In the genomic region with DNA sequence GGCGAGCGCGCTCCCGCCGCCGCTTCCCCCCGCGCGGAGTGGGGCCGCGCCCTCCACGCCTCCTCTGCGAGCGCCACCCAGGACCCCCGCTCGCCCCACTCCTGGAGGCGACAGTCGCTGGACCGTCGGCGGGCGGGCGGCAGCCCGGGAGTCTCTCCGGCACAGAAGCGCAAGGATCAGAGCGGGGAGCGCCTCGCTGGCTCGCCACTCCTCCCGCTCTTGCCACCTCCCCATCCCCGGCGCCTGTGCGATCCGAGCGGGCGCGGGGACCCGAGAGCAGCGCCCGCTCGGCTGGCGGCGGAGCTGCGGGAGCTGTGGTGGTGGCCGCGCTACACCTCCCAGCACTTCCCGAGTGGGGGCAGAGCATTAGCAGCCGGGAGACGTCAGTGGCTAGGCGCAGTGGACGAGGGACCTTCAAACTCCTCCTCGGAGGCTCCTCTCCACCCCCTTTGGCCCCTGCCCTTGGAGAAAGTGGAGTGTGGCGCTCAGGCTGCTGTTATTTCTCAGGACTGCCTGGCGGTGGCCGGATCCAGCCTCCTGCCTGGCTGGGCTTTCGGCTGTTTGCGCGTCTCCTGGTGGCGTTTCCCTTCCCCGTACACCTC, we compare ENCODE assay signal across 9 mouse cellular contexts. TPM values are rescaled to one million over a fixed set of nuclear protein-coding genes. Genes with fewer than 3 reads are reported as not detected.
A peak's percentile ranks its signal among the peaks of the same experiment; 100 is the strongest.
DNase-seq lines count a peak whose midpoint lies in the region; ATAC-seq and TF ChIP-seq lines count a peak whose summit lies in the region.
"Had no signal": no experiment of that assay in that cellular context is flagged by ENCODE, and none has a peak within 500 bp of the region (broad histone marks: within the 10 kb centered on the region; RNA-seq: fewer than 3 reads in every experiment).

A gene (plus strand): TSS at position 113 of the 602 bp plus-strand sequence.

- peak; percentile 13 to 62 for DNase-seq in spleen, postnatal 4 days (ENCODE audit: low spot score in 2 of 2)
- DNase-seq in spleen, postnatal 36 days (ENCODE audit: low spot score in 2 of 2): no peak
- DNase-seq in embryonic facial prominence, embryonic 11.5 days (ENCODE audit: low spot score): peak; percentile 78
- peak; percentile 69 to 74 for DNase-seq in heart, adult 2 months
- peak; percentile 79 for DNase-seq in kidney, adult 18-20 months
- DNase-seq in midbrain, embryonic 11.5 days (ENCODE audit: low spot score, missing footprints): peak; percentile 97

- H3K4me2 ChIP-seq in embryonic facial prominence, embryonic 11.5 days (ENCODE audit: low read depth, low read length): peak within 1 kb of the TSS; percentile 96
- H3K4me2 ChIP-seq in limb, embryonic 12.5 days: peak within 1 kb of the TSS; percentile 89
- H3K4me2 ChIP-seq in midbrain, embryonic 11.5 days: peak within 1 kb of the TSS; percentile 89
- H3K4me2 ChIP-seq in stomach, embryonic 14.5 days (replicated peaks; ENCODE audit: low read depth, low read length): peak within 1 kb of the TSS; percentile 93

- TF ChIP-seq POLR2A in heart, adult 2 months (IDR thresholded peaks at IDR 0.05; ENCODE audit: insufficient read depth, low read depth, low read length): no peak

- peaks cover 2% of the 10 kb centered on the region; the same call in 1 of the 2 replicates for H3K27me3 ChIP-seq in embryonic facial prominence, embryonic 11.5 days (ENCODE audit: control insufficient read depth, insufficient read depth, low read length)
- peaks cover 10% of the 10 kb centered on the region; the same call in 1 of the 2 replicates for H3K27me3 ChIP-seq in heart, adult 2 months (ENCODE audit: control insufficient read depth, insufficient read depth, low read length)
- peaks cover 17% of the 10 kb centered on the region; the same call in 1 of the 2 replicates for H3K27me3 ChIP-seq in limb, embryonic 12.5 days
- peaks cover 19% of the 10 kb centered on the region for H3K27me3 ChIP-seq in midbrain, embryonic 11.5 days (ENCODE audit: control insufficient read depth, insufficient read depth, low read length)
- H3K27me3 ChIP-seq in stomach, embryonic 14.5 days (ENCODE audit: control insufficient read depth, insufficient read depth, low read length): 0 out of 2 replicates have a peak, but pooled peaks cover 4% of the 10 kb centered on the region
- H3K27me3 ChIP-seq: CH12.LX had no signal

- H3K4me1 ChIP-seq in embryonic facial prominence, embryonic 11.5 days (ENCODE audit: control insufficient read depth, insufficient read depth, low read length): no peaks in the 10 kb centered on the region; the same call in 1 of the 2 replicates
- H3K4me1 ChIP-seq in heart, adult 2 months (ENCODE audit: control insufficient read depth, insufficient read depth, low read length): no peaks in the 10 kb centered on the region
- H3K4me1 ChIP-seq in limb, embryonic 12.5 days (replicated peaks): peaks cover 31% of the 10 kb centered on the region
- peaks cover 5% of the 10 kb centered on the region; the same call in 1 of the 2 replicates for H3K4me1 ChIP-seq in midbrain, embryonic 11.5 days (ENCODE audit: control insufficient read depth, insufficient read depth, low read length)
- peaks cover 8% of the 10 kb centered on the region; the same call in 1 of the 2 replicates for H3K4me1 ChIP-seq in stomach, embryonic 14.5 days (ENCODE audit: control insufficient read depth, insufficient read depth, low read length)

- H3K9ac ChIP-seq in embryonic facial prominence, embryonic 11.5 days (replicated peaks; ENCODE audit: low read length): peak within 1 kb of the TSS; percentile 77
- H3K9ac ChIP-seq in heart, adult 2 months (ENCODE audit: low read depth, low read length): peak within 1 kb of the TSS; percentile 46
- H3K9ac ChIP-seq in limb, embryonic 12.5 days (replicated peaks): peak within 1 kb of the TSS; percentile 89
- peak within 1 kb of the TSS; percentile 64 for H3K9ac ChIP-seq in midbrain, embryonic 11.5 days (ENCODE audit: low read length)
- peak within 1 kb of the TSS; percentile 52 for H3K9ac ChIP-seq in stomach, embryonic 14.5 days (replicated peaks; ENCODE audit: low read depth, low read length)

- no peaks in the 10 kb centered on the region for H3K36me3 ChIP-seq in embryonic facial prominence, embryonic 11.5 days (replicated peaks; ENCODE audit: control insufficient read depth, insufficient read depth, low read depth, low read length)
- no peaks in the 10 kb centered on the region for H3K36me3 ChIP-seq in heart, adult 2 months (ENCODE audit: control insufficient read depth, insufficient read depth, low read length)
- peaks cover 3% of the 10 kb centered on the region; the same call in 1 of the 2 replicates for H3K36me3 ChIP-seq in limb, embryonic 12.5 days
- no peaks in the 10 kb centered on the region for H3K36me3 ChIP-seq in midbrain, embryonic 11.5 days (ENCODE audit: control insufficient read depth, insufficient read depth, low read length)
- no peaks in the 10 kb centered on the region for H3K36me3 ChIP-seq in stomach, embryonic 14.5 days (ENCODE audit: control insufficient read depth, insufficient read depth, low read length)

- no peak for TF ChIP-seq EP300 in heart, adult 2 months (IDR thresholded peaks at IDR 0.05; ENCODE audit: insufficient read depth, low read depth, low read length)

- peak within 1 kb of the TSS; percentile 74 for H3K4me3 ChIP-seq in embryonic facial prominence, embryonic 11.5 days (ENCODE audit: low read depth, low read length)
- peak within 1 kb of the TSS; percentile 49 for H3K4me3 ChIP-seq in heart, adult 2 months
- peak within 1 kb of the TSS; percentile 77 for H3K4me3 ChIP-seq in limb, embryonic 12.5 days (replicated peaks)
- H3K4me3 ChIP-seq in midbrain, embryonic 11.5 days (ENCODE audit: low read depth, low read length): peak within 1 kb of the TSS; percentile 62
- peak within 1 kb of the TSS; percentile 71 for H3K4me3 ChIP-seq in stomach, embryonic 14.5 days (ENCODE audit: low read depth, low read length)

- H3K79me2 ChIP-seq in heart, adult 2 months (replicated peaks; ENCODE audit: control insufficient read depth, insufficient read depth, low read length): no peaks in the 10 kb centered on the region

- no peaks in the 10 kb centered on the region for H3K9me3 ChIP-seq in embryonic facial prominence, embryonic 11.5 days (replicated peaks; ENCODE audit: control insufficient read depth, low read length)
- no peaks in the 10 kb centered on the region for H3K9me3 ChIP-seq in limb, embryonic 12.5 days
- H3K9me3 ChIP-seq in midbrain, embryonic 11.5 days (ENCODE audit: control insufficient read depth, low read length): no peaks in the 10 kb centered on the region
- H3K9me3 ChIP-seq in stomach, embryonic 14.5 days (ENCODE audit: control insufficient read depth, low read depth, low read length): no peaks in the 10 kb centered on the region

- peak; percentile 86 for ATAC-seq in embryonic facial prominence, embryonic 11.5 days (replicated peaks; ENCODE audit: insufficient number of reproducible peaks, low FRiP score, low TSS enrichment, low read depth)
- peak; percentile 81 for ATAC-seq in limb, embryonic 12.5 days (ENCODE audit: insufficient number of reproducible peaks, insufficient read depth, low FRiP score, low TSS enrichment, low read depth)
- ATAC-seq in midbrain, embryonic 11.5 days (ENCODE audit: low FRiP score): peak; percentile 88
- ATAC-seq in stomach, embryonic 14.5 days (ENCODE audit: insufficient number of reproducible peaks, insufficient read depth, low FRiP score, low read depth): peak; percentile 83

- TF ChIP-seq CTCF in heart, adult 2 months (IDR thresholded peaks at IDR 0.05): 0 out of 2 replicates have a peak, but pooled peaks have one; percentile 7

- under 1% methylated on average over 60 of the region's 61 CpGs for WGBS in embryonic facial prominence, embryonic 11.5 days
- under 1% methylated on average over 56 of the region's 61 CpGs for WGBS in heart, adult 2 months
- under 1% methylated on average over 57 of the region's 61 CpGs for WGBS in limb, embryonic 12.5 days
- under 1% methylated on average over 40 of the region's 61 CpGs for WGBS in midbrain, embryonic 11.5 days
- WGBS in stomach, embryonic 14.5 days: under 1% methylated on average over 56 of the region's 61 CpGs

- H3K27ac ChIP-seq in embryonic facial prominence, embryonic 11.5 days (replicated peaks; ENCODE audit: low read depth, low read length): peak within 1 kb of the TSS; percentile 74
- peak within 1 kb of the TSS; percentile 10 for H3K27ac ChIP-seq in heart, adult 2 months
- H3K27ac ChIP-seq in limb, embryonic 12.5 days: peak within 1 kb of the TSS; percentile 97
- peak within 1 kb of the TSS; percentile 67 for H3K27ac ChIP-seq in midbrain, embryonic 11.5 days (ENCODE audit: low read depth, low read length)
- H3K27ac ChIP-seq in stomach, embryonic 14.5 days (ENCODE audit: low read length): peak within 1 kb of the TSS; percentile 80

- intact Hi-C loops in heart, adult 2 months (cut with DNase I): no loop called here

RNA-seq across cellular contexts. Expression of the gene that starts here (rescaled TPM):
- 10.0 and 10.2 TPM in 2 replicates for polyA plus RNA-seq in embryonic facial prominence, embryonic 11.5 days (2014; fragmentation: Nextera tagmentation; extraction: Ambion mirVana)
- total RNA-seq in heart, adult 2 months (2021): under 1 TPM; 0.26 to 0.32 TPM
- polyA plus RNA-seq in heart, adult 2 months (2012; rRNA removed): 0.25 and 0.26 TPM in 2 replicates
- polyA plus RNA-seq in limb, embryonic 12.5 days (2016; fragmentation: Nextera tagmentation; extraction: Ambion mirVana): 19.6 and 23.7 TPM in 2 replicates
- polyA plus RNA-seq in midbrain, embryonic 11.5 days (2014; fragmentation: Nextera tagmentation; extraction: Ambion mirVana): 8.2 and 8.9 TPM in 2 replicates
- 15.9 and 16.8 TPM in 2 replicates for polyA plus RNA-seq in stomach, embryonic 14.5 days (2014; fragmentation: Nextera tagmentation; extraction: Ambion mirVana)
- total RNA-seq: CH12.LX had no signal

Comparison
In these comparisons a context has a peak if more than half of its experiments do, and no peak if none do; other contexts are left out.
1. DNase-seq: peak in spleen, postnatal 4 days (2 of 2), embryonic facial prominence, embryonic 11.5 days (single experiment), kidney, adult 18-20 months (single experiment) and midbrain, embryonic 11.5 days (single experiment); none in spleen, postnatal 36 days (0 of 2).
2. Peak in DNase-seq, H3K4me3 ChIP-seq, H3K27ac ChIP-seq and H3K9ac ChIP-seq in heart, adult 2 months; RNA of the gene not detected or under 1 TPM.
3. H3K27ac ChIP-seq: peak in every context shown above with its lines; median percentile 97 in limb, embryonic 12.5 days; 80 in stomach, embryonic 14.5 days; 74 in embryonic facial prominence, embryonic 11.5 days; 67 in midbrain, embryonic 11.5 days; 10 in heart, adult 2 months.
4. Peak in every context shown above with its lines, with median percentiles within 50 percentile points of each other: ATAC-seq, H3K4me2 ChIP-seq, H3K4me3 ChIP-seq and H3K9ac ChIP-seq.